Mouse (Mus musculus) CD8-positive naive resting alpha-beta T cell, adult 2 months (primary cell): ENCODE measurements around the gene Rd3l.

ENCODE experiments used
- DNase-seq, 2 experiments: peaks; one replicate each; pipeline ENCODE4 v3.0.0; 2022; ENCODE audit warnings: low read depth in 2 of 2, low spot score in 2 of 2

The Rd3l gene

DNA sequence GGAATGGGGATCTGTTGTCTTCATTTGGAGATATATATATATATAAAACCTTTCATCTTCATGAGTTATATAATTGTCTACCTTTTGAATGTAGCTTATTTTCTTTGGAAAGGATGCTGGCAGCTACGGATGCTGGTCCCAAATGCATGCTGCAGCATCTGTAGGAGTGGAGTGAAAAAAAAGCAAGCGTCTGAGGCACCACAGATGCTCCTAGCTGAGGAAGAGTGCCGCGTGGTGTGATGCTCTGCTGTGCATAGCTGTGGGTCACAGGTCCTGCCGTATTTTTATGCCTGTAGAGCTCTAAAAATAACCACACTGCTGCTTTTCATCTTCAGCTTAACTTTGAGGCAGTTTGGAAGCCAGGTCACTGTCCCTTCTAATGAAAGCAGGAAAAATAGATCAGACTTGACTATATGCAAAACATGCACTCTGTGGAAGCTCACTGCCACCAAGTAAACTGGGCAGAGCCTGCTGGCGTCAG, at the start of gene Rd3l:
Gene Rd3l (minus strand): TSS at position 431 of the 481 bp plus-strand sequence.
- DNase-seq: no peak

DNA sequence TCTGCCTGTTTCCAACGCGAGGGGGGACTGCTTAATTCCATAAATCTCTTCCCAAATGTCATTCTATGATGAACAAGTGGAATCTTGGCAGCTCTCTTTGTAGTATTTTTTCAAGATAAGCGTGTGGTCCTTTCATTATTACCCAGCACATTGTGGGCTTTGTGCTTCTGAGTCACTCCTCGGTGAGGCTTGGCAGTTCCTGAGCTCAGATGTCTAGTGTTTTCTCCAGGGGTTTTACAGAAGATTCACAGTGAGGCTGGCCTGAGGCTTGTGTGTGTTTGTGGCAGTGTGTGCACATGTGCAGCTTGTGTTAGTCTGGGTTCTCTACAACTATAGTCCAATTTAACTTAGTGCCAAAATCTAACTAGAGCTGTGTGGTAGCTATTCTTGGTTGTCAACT, 46.3 kb upstream of the Rd3l start:
- DNase-seq: no peak

GRCm38 (mm10) chr12:112025907-112026645, 45.0 kb upstream of the Rd3l start:
- no peak for DNase-seq

GRCm38 (mm10) chr12:112025457-112025856, 44.3 kb upstream of the Rd3l start:
- DNase-seq: no peak

- DNase-seq: no peak
These were observed 43.6 kb upstream of the Rd3l start for GRCm38 (mm10) chr12:112024581-112025310.

DNA sequence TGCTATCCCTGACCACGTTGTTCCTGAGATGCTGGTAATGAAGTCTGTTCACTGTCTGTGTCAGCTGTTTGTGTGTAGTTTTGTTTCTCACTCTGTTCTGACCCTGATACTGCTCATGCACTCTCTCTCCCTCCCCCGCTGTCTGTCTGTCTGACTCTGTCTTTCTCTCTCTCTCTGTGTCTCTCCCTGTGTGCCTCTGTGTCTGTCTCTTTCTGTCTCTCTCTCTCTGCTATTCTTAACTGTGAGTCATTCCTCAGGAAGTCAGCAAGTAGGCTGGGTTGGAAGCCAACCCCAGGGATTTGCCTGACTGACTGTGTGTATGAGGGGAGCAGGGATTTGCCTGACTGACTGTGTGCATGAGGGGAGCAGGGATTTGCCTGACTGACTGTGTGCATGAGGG, 42.2 kb upstream of the Rd3l start:
- no peak for DNase-seq

DNA sequence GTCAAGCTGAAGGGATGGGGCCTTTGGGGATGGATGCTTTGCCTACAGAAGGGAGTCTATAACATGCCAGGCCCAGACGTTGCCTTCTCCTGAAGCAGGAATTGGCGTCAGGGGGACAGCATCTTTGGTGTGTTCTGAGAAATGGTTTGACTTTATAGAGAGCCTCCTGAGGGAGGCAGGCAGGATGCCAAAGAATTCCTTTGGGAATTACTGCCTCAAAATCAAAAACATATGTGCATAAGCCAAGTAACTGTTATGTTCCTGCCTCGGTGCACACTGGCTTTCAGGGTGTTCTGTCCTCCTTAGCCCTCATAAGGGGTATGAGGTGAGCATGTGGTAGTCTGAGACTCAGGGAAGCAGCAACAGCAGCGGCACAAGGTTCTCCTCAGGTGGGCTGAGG, 35.2 kb upstream of the Rd3l start:
- DNase-seq: no peak

- no peak for DNase-seq
These were observed 32.2 kb upstream of the Rd3l start for GRCm38 (mm10) chr12:112013271-112013801.

GRCm38 (mm10) chr12:112012511-112013270, 31.6 kb upstream of the Rd3l start:
- no peak for DNase-seq

DNA sequence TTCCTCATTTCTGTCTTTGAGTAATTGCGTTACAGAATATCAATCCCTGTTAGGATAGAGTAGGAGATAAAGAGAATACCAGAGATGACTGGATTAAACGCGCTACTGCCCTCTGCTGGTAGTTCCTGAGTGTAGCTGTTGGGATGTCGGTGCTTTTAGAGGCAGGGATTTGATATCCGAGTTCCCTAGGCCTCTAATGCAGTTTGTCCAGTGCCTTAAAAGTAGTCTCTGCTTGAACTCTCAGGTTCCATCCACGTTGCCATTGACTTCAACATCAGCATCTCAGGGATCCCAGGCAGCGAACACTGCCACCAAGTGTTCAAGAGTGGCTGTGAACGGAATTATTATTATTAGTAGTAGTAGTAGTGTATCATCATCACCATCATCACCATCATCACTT, 20.1 kb upstream of the Rd3l start:
- DNase-seq: peak; percentile 5 to 31

DNA sequence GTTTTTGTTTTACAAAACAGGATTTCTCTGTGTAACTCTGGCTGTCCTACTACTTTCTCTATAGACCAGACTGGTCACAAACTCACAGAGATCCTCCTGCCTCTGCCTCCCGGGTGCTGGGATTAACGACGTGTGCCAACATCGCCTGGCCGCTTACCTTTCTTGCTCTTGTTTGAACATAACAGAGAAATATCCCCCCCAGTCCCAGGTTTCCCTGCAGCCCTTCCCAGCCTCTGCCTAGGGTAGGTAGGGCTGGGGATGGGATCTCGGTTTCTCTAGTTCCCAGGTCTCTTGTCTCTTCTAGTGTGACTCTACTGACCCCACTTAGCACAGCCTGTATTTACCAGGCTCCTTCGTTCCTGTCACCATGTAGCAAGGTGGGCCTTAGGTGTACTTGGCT, 18.6 kb upstream of the Rd3l start:
- DNase-seq: no peak

GRCm38 (mm10) chr12:111995161-111995560, 14.0 kb upstream of the Rd3l start:
- DNase-seq: no peak

DNA sequence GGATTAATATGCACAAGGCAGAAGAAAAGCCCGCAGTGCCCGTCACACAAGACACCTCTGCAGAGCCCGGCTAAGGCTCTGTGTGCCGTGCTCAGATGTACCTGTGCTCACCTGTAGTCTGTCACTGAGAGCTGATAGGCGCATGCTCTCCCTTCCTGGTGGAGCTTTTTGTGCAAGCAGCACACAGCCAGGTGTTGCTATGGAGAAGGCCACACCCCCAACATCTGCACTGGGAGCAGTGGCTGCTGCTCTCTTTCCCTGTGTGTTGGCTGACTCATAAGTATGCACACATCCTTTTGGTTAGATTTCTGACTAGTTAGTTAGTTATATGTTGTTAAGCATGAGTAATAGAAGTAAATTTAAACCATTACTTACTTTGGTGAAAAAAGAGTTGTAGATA, 11.5 kb upstream of the Rd3l start:
- DNase-seq: no peak

DNA sequence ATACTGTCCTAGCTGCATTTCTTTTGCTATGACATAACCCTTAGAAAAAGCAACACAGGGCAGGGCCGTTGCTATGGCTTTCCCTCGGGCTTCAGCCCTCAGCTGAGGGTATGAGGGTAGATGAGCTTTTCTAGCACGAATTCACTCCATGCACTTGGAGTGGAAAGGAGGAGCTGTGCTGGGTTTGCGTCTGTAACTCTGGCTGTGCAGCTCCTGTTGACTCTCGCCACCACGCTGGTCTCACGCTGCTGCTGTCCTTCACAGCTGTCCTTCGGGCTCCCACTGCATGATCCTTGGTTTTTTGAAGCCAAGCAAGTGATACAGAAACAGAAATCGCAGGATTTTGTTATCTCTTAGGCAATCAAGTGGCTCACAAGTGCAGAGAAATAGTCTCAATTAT, 5.6 kb upstream of the Rd3l start:
- no peak for DNase-seq

GRCm38 (mm10) chr12:111983165-111983564, 2.0 kb upstream of the Rd3l start:
- DNase-seq: no peak

DNA sequence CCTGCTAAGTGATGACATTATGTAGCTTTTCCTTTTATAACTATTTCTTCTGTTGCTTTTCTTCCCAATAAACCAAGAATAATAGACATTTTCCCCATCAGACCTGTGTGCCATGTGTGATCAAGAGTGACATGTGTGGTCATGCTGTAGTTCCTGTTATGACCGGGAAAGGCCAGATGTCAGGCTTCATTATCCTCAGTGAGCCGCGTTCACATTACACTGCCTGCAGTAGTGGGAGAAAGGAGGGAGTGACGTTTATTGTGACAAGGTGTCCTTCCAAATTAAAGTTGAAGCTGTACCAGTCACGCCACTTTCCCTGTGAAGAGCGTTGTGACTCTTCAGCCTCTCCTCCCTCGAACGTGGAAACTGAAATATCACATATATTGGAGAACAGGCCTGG, 714 bp upstream of the Rd3l start:
- DNase-seq: no peak

DNA sequence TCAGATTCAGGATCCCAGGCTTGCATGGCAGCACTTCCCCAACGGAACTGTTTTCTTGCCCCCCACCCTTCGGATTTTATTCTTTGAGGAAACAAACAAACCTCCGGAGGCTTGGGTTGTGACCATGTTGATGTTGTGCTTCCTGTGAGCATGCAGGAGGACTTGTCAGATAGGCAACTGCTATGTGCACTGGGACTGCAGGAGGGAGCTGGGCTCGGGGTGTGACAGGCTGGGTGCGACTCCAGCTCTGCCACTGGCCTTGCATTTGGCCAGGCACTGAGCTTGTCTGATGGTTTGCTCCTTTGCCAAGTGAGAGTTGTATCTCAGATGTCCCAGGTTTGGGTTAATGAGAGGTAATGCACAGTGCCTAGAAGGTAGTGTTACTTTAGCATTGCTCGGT, 2.8 kb downstream of the Rd3l start:
- no peak for DNase-seq

GRCm38 (mm10) chr12:111977138-111977537, 4.0 kb downstream of the Rd3l start:
- DNase-seq: no peak

- no peak for DNase-seq
These were observed 6.5 kb downstream of the Rd3l start for GRCm38 (mm10) chr12:111974578-111974977.

DNA sequence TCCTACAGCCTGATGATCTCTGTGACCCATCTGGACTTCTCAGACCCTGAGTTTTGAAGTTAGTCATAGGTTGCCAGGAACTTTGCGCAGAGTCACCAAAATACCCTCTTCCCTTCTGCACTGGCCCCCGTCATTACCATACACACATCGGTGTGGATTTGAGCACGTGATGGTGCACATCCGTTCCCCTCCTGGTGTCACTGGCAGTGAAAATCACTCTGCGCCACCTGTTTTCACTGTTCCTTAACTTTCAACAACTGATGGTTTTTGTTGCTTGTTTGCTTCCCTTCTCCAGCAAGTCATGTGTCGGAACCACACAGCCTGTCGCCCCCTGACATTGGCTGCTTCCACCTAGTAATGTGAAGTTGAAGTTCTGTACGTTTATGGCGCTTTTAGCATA, 8.6 kb downstream of the Rd3l start:
- no peak for DNase-seq

GRCm38 (mm10) chr12:111971231-111971686, 9.9 kb downstream of the Rd3l start, which contains the start of gene Tdrd9:
Gene Tdrd9 (plus strand): TSS chr12:111971559.
- no peak for DNase-seq
